Mouse (Mus musculus) bone marrow macrophage, adult 2 months (primary cell): ENCODE results near the gene Ngdn.

Experiments used
- CTCF ChIP-seq: IDR thresholded peaks from 2 replicates; pipeline ENCODE4 v1.5.1; 2012; ENCODE audit warnings: low read depth, mild to moderate bottlenecking, low read length, moderate library complexity
- POLR2A ChIP-seq: IDR thresholded peaks from 2 replicates; pipeline ENCODE4 v1.6.1; 2012; ENCODE audit warnings: mild to moderate bottlenecking, low read depth, low read length, borderline replicate concordance

DNA sequence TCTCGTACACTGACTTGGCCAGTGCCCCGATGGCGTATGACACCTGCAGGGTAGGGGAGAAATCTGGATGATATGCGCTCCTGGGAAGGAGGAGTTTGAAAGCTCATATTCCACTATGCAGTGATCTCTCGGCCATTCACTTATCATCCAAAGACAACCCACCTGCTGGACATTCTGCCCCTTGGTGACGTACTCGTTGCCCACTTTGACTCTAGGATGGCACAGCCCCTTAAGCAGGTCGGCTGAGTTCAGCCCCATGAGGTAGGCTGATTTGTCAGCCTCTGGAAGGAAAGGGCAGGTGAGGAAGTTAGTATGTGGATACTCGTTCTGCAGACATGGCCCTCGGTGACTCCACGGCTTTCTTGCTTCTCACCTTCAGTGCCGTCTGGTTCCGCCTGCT lies 26.4 kb upstream of the Ngdn start:
- TF ChIP-seq POLR2A (no peak), CTCF (no peak)
